Mouse (Mus musculus) pancreas, adult 10 weeks (tissue): ENCODE results near the gene Coa6. TPM values are rescaled to one million over a fixed set of nuclear protein-coding genes. Genes with fewer than 3 reads are reported as not detected.

Experiments
- polyA plus RNA-seq: library from polyadenylated mRNA; stranded (reverse); fragments of 350-450 nt; fragmentation: Illumina TruSeq; extraction: RNeasy Lipid Tissue Mini Kit (QIAGEN cat#74804); gene quantifications from one replicate; pipeline ENCODE4 v1.2.3, GENCODE M21; 2015; ENCODE audit warnings: low read depth, low replicate concordance; ENCODE audit not compliant: insufficient read depth

Coa6 gene
- polyA plus RNA-seq, result 8.0 TPM

DNA sequence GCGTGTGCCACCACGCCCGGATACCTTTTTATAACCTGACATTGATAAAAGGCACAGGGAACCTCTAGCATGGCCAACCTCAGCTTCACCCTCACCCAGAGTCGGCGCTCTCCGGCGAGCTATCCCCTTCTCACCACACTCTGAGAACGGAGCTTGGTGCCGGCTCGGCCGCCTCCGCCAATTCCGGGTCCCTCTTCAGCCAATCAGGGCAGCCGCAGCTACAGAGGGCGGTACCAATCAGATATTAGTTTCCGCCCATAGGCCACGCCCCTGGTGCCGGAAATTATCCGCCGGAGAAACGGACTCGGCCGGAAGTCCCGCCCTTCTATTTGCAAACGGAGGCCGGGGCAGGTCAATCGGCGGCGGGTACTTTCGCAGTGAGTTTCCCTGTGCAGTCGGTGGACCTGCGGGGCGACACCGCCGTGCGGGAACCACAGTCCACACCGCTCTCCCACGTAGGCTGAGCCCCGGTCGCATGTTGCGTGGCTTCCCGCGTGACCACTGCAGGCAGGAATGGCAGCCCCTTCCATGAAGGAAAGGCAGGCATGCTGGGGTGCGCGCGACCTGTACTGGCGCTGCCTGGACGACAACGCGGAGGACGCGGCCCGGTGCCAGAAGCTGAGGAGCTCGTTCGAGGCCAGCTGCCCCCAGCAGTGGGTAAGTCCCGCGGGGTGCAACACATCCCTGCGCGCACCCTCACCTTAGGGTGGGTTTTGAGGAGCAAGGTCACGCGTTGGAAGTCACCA is at the start of gene Coa6:
Coa6 (plus strand) TSS at position 342 of the 746 bp plus-strand sequence.

DNA sequence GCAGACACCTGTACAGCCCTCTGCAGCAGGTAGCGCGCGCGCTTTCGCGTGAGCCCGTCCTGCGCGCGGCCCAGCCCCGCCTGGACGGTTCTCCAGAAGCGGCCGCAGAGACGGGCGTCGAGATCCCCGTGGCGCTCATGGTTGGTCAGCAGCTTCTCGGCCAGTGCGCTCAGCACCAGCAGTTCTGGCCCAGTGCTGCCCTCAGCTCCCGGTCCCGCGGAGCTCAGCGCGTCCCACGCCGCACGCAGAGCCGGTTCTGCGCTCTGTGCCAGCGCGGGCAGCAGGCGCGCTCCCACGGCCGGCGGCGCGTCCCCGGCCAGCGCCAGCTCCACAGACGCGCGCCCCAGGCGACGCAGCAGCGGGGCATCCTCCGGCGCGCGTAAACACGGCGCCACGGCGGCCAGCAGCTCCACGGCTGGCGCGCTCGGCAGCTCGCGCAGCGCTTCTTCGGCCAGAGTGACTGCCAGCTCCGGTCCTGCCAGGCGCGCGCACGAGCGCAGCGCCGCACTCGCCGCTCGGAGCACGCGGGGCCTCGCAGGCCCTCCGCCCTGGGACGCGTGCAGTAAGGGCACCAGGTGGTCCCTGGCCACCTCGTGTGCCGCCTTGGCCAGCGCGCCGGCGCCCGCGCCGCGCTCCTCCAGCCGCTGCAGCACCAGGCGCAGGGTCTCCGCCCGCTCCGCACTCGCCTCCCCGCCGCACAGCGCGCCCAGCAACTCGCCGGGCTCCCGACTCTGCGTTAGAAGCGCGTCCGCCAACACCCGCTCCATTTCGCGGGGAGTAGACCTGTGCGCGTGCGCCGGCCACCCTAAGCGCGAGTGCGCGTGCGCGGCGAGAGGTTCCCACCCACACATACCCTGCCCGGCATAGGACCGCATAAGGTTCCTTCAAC is 52.2 kb downstream of the Coa6 start, which contains the start of gene Tarbp1:
Tarbp1 (minus strand) TSS at position 767 of the 889 bp plus-strand sequence.

Other genes starting within 250 kb of the Coa6 start
- not detected for gene Slc35f3, start 124.0 kb upstream of the Coa6 start, polyA plus RNA-seq
- 1.2 TPM for gene Tarbp1, start 52.5 kb downstream of the Coa6 start, polyA plus RNA-seq
- 17.0 TPM for gene Irf2bp2, start 171.5 kb downstream of the Coa6 start, polyA plus RNA-seq